22 mouse cellular contexts compared by ENCODE assay signal in genomic region chr1:179255826-179256512, GRCm38 (mm10).
DNase-seq lines count a peak whose midpoint lies in the region; ATAC-seq and TF ChIP-seq lines count a peak whose summit lies in the region.
"Had no signal": no experiment of that assay in that cellular context is flagged by ENCODE, and none has a peak within 500 bp of the region (broad histone marks: within the 10 kb centered on the region; RNA-seq: fewer than 3 reads in every experiment).

No protein-coding gene starts in this region.

- no peak overlapping the region for H3K27ac ChIP-seq in heart, adult 2 months
- H3K27ac ChIP-seq in hindbrain, embryonic 10.5 days, result no peak overlapping the region
- no peak overlapping the region for H3K27ac ChIP-seq in neural tube, embryonic 15.5 days (replicated peaks)
- H3K27ac ChIP-seq: embryonic facial prominence, embryonic 12.5 days; embryonic facial prominence, embryonic 15.5 days; forebrain, embryonic 12.5 days; forebrain, embryonic 15.5 days; heart, embryonic 15.5 days; hindbrain, embryonic 14.5 days; hindbrain, postnatal 0 days had no signal

- intact Hi-C loops in heart, adult 2 months (cut with DNase I), result no loop called here

- peak; percentile 68 for DNase-seq in heart, adult 11 months
- DNase-seq in heart, adult 2 months, result no peak
- peak; percentile 50 for DNase-seq in fat pad, adult 2 months (ENCODE audit: extremely low read depth, low read depth, low spot score)
- peak; percentile 29 for DNase-seq in large intestine, adult 2 months (ENCODE audit: low read depth, low spot score)
- no peak for DNase-seq in hindbrain, embryonic 10.5 days (ENCODE audit: low spot score)
- DNase-seq: adrenal gland, postnatal 10 days; adrenal gland, postnatal 36 days; cerebellum, adult 9-11 months; gastrocnemius, postnatal 25 days; heart, postnatal 10 days; heart, postnatal 36 days had no signal

- no peaks in the 10 kb centered on the region for H3K36me3 ChIP-seq in heart, adult 2 months (ENCODE audit: control insufficient read depth, insufficient read depth, low read length)
- H3K36me3 ChIP-seq in hindbrain, embryonic 10.5 days, result no peaks in the 10 kb centered on the region
- no peaks in the 10 kb centered on the region for H3K36me3 ChIP-seq in neural tube, embryonic 15.5 days
- H3K36me3 ChIP-seq: embryonic facial prominence, embryonic 12.5 days; embryonic facial prominence, embryonic 15.5 days; forebrain, embryonic 12.5 days; forebrain, embryonic 15.5 days; heart, embryonic 12.5 days; heart, embryonic 15.5 days had no signal

- no peak overlapping the region for H3K9ac ChIP-seq in heart, adult 2 months (ENCODE audit: low read depth, low read length)
- H3K9ac ChIP-seq in neural tube, embryonic 15.5 days (replicated peaks), result no peak overlapping the region
- H3K9ac ChIP-seq: embryonic facial prominence, embryonic 12.5 days; embryonic facial prominence, embryonic 15.5 days; forebrain, embryonic 12.5 days; forebrain, embryonic 15.5 days; heart, embryonic 12.5 days; heart, embryonic 15.5 days; hindbrain, embryonic 14.5 days had no signal

- no peak for ATAC-seq in neural tube, embryonic 15.5 days (ENCODE audit: low FRiP score)
- ATAC-seq: activated CD4-positive, CD25-positive, alpha-beta regulatory T cell, adult 4 months; forebrain, embryonic 15.5 days; hindbrain, postnatal 0 days; inflammation-experienced regulatory T-cells, adult 6 months had no signal

- no peak for TF ChIP-seq CTCF in heart, adult 2 months (IDR thresholded peaks at IDR 0.05)

- no peaks in the 10 kb centered on the region for H3K79me2 ChIP-seq in heart, adult 2 months (replicated peaks; ENCODE audit: control insufficient read depth, insufficient read depth, low read length)

- 88% methylated on average over 11 of the region's 11 CpGs for WGBS in heart, adult 2 months
- 64% methylated on average over 11 of the region's 11 CpGs for WGBS in large intestine, adult 2 months
- 91% methylated on average over 11 of the region's 11 CpGs for WGBS in hindbrain, embryonic 10.5 days
- 91% methylated on average over 11 of the region's 11 CpGs for WGBS in neural tube, embryonic 15.5 days

- no peak overlapping the region for H3K4me2 ChIP-seq in neural tube, embryonic 15.5 days
- H3K4me2 ChIP-seq: embryonic facial prominence, embryonic 12.5 days; embryonic facial prominence, embryonic 15.5 days; forebrain, embryonic 12.5 days; forebrain, embryonic 15.5 days; heart, embryonic 12.5 days; heart, embryonic 15.5 days; hindbrain, embryonic 14.5 days had no signal

- no peak overlapping the region for H3K4me3 ChIP-seq in heart, adult 2 months
- no peak overlapping the region for H3K4me3 ChIP-seq in hindbrain, embryonic 10.5 days
- H3K4me3 ChIP-seq in neural tube, embryonic 15.5 days (replicated peaks), result no peak overlapping the region
- H3K4me3 ChIP-seq: embryonic facial prominence, embryonic 12.5 days; embryonic facial prominence, embryonic 15.5 days; forebrain, embryonic 12.5 days; forebrain, embryonic 15.5 days; heart, embryonic 12.5 days; heart, embryonic 15.5 days had no signal

- no peaks in the 10 kb centered on the region for H3K9me3 ChIP-seq in hindbrain, embryonic 10.5 days
- H3K9me3 ChIP-seq in neural tube, embryonic 15.5 days (replicated peaks), result no peaks in the 10 kb centered on the region
- H3K9me3 ChIP-seq: embryonic facial prominence, embryonic 12.5 days; embryonic facial prominence, embryonic 15.5 days; forebrain, embryonic 15.5 days; heart, embryonic 15.5 days had no signal

- no peaks in the 10 kb centered on the region; the same call in 1 of the 2 replicates for H3K4me1 ChIP-seq in heart, adult 2 months (ENCODE audit: control insufficient read depth, insufficient read depth, low read length)
- H3K4me1 ChIP-seq in hindbrain, embryonic 10.5 days (replicated peaks), result peaks cover 21% of the 10 kb centered on the region
- peaks cover 11% of the 10 kb centered on the region for H3K4me1 ChIP-seq in neural tube, embryonic 15.5 days
- H3K4me1 ChIP-seq: embryonic facial prominence, embryonic 12.5 days; embryonic facial prominence, embryonic 15.5 days; forebrain, embryonic 15.5 days; heart, embryonic 12.5 days; heart, embryonic 15.5 days had no signal

- TF ChIP-seq POLR2A in heart, adult 2 months (IDR thresholded peaks at IDR 0.05; ENCODE audit: insufficient read depth, low read depth, low read length), result no peak

- TF ChIP-seq EP300 in heart, adult 2 months (IDR thresholded peaks at IDR 0.05; ENCODE audit: insufficient read depth, low read depth, low read length), result no peak

- no peaks in the 10 kb centered on the region for H3K27me3 ChIP-seq in heart, adult 2 months (ENCODE audit: control insufficient read depth, insufficient read depth, low read length)
- no peaks in the 10 kb centered on the region for H3K27me3 ChIP-seq in hindbrain, embryonic 10.5 days (ENCODE audit: insufficient read depth, poor library complexity, severe bottlenecking)
- no peaks in the 10 kb centered on the region for H3K27me3 ChIP-seq in neural tube, embryonic 15.5 days (replicated peaks)
- H3K27me3 ChIP-seq: embryonic facial prominence, embryonic 12.5 days; embryonic facial prominence, embryonic 15.5 days; forebrain, embryonic 12.5 days; forebrain, embryonic 15.5 days; heart, embryonic 12.5 days; heart, embryonic 15.5 days had no signal

Comparison
In these comparisons a context has a peak if more than half of its experiments do, and no peak if none do; other contexts are left out.
1. DNase-seq: peak in heart, adult 11 months (single experiment), fat pad, adult 2 months (single experiment) and large intestine, adult 2 months (single experiment); none in heart, adult 2 months (0 of 2) and hindbrain, embryonic 10.5 days (single experiment).